Mouse (Mus musculus) inflammation-experienced regulatory T-cells (primary cell): ENCODE data around the gene Gm47289. TPM values are rescaled to one million over a fixed set of nuclear protein-coding genes. Genes with fewer than 3 reads are reported as not detected.

Experiments used
- polyA plus RNA-seq, 2 experiments: library from polyadenylated mRNA; unstranded; fragments of 100-300 nt; shearing (Covaris generic); gene quantifications; one replicate each; pipeline ENCODE4 v1.2.1; 2017

Gm47289 gene
- polyA plus RNA-seq, result under 1 TPM in 1 of 2 experiments, not detected in 1; 0.15 TPM

GRCm38 (mm10) chr9:119158861-119159260 is at the start of gene Gm47289:
Gene Gm47289, plus strand, starts transcription at chr9:119159161.

GRCm38 (mm10) chr9:119156278-119157201 is 2.4 kb upstream of the Gm47289 start, which contains the start of gene Acaa1b:
Gene Acaa1b, minus strand, starts transcription at chr9:119157093.

GRCm38 (mm10) chr9:119208998-119209397 is 50.0 kb downstream of the Gm47289 start, which contains the start of gene Slc22a13:
Gene Slc22a13, minus strand, starts transcription at chr9:119209098.

Other genes starting within 250 kb of the Gm47289 start
- 1 to 10 TPM; 1.6 to 5.0 TPM for gene Ctdspl, start 232.7 kb upstream of the Gm47289 start, polyA plus RNA-seq
- gene Vill, start 106.4 kb upstream of the Gm47289 start, polyA plus RNA-seq, result 10 to 100 TPM in 1 of 2 experiments, 1 to 10 TPM in 1; 7.1 to 28.8 TPM
- gene Plcd1, start 65.7 kb upstream of the Gm47289 start, polyA plus RNA-seq, result 10 to 100 TPM in 1 of 2 experiments, 1 to 10 TPM in 1; 5.6 to 10.4 TPM
- gene Dlec1, start 56.7 kb upstream of the Gm47289 start, polyA plus RNA-seq, result 1 to 10 TPM in 1 of 2 experiments, under 1 TPM in 1; 0.70 to 1.2 TPM
- gene Acaa1b, start 2.1 kb upstream of the Gm47289 start, polyA plus RNA-seq, result 1 to 10 TPM in 1 of 2 experiments, under 1 TPM in 1; 0.17 to 1.1 TPM
- 1 to 10 TPM in 1 of 2 experiments, under 1 TPM in 1; 0.52 to 1.2 TPM for gene Slc22a13, start 49.9 kb downstream of the Gm47289 start, polyA plus RNA-seq
- 10 to 100 TPM; 20.7 to 21.4 TPM for gene Oxsr1, start 163.3 kb downstream of the Gm47289 start, polyA plus RNA-seq
- gene Acaa1a, start 180.5 kb downstream of the Gm47289 start, polyA plus RNA-seq, result 100 to 1,000 TPM; 113 to 124 TPM
- gene Myd88, start 182.2 kb downstream of the Gm47289 start, polyA plus RNA-seq, result 10 to 100 TPM; 79.6 to 99.8 TPM
- 1 to 10 TPM in 1 of 2 experiments, under 1 TPM in 1; 0.49 to 1.3 TPM for gene Xylb, start 198.2 kb downstream of the Gm47289 start, polyA plus RNA-seq
- gene Slc22a14, start 206.4 kb downstream of the Gm47289 start, polyA plus RNA-seq, result under 1 TPM in 1 of 2 experiments, not detected in 1; 0.29 TPM
- under 1 TPM; 0.48 to 0.60 TPM for gene Acvr2b, start 243.0 kb downstream of the Gm47289 start, polyA plus RNA-seq